Mouse (Mus musculus): ENCODE measurements around the gene Bloc1s4. TPM values are rescaled to one million over a fixed set of nuclear protein-coding genes. Genes with fewer than 3 reads are reported as not detected.

Gene Bloc1s4
- polyA plus RNA-seq, 1 experiment, result 18.7 TPM

- no peak overlapping the region for H3K4me3 ChIP-seq (ENCODE audit: insufficient read depth, poor library complexity, severe bottlenecking)
- H3ac ChIP-seq (ENCODE audit: control insufficient read depth, insufficient read length, low read depth), result no peak overlapping the region
- no peaks in the 10 kb centered on the region for H3K79me3 ChIP-seq (ENCODE audit: low read depth)
- TF ChIP-seq USF1 (IDR thresholded peaks at IDR 0.05; ENCODE audit: low read depth) (no peak), FOSL1 (IDR thresholded peaks at IDR 0.05; ENCODE audit: insufficient read depth, low read length, poor library complexity, severe bottlenecking) (no peak), MAX (IDR thresholded peaks at IDR 0.05) (no peak), CEBPB (IDR thresholded peaks at IDR 0.05; ENCODE audit: low read depth) (no peak), MYOD1 (IDR thresholded peaks at IDR 0.05; ENCODE audit: control insufficient read depth, insufficient read length, low read depth) (no peak), MYOG (IDR thresholded peaks at IDR 0.05; ENCODE audit: control insufficient read depth, extremely low read depth, insufficient read length) (no peak), CTCF (IDR thresholded peaks at IDR 0.05; ENCODE audit: control insufficient read depth, insufficient read depth, insufficient read length) (no peak)
- no peaks in the 10 kb centered on the region for H3K79me2 ChIP-seq (ENCODE audit: control insufficient read depth, insufficient read depth)
- peaks cover 13% of the 10 kb centered on the region for H3K27me3 ChIP-seq (ENCODE audit: control insufficient read depth, insufficient read depth, insufficient read length)
- H3K36me3 ChIP-seq (ENCODE audit: control insufficient read depth, insufficient read depth), result no peaks in the 10 kb centered on the region
Measured at GRCm38 (mm10) chr5:36769603-36770002, 21.2 kb upstream of the Bloc1s4 start.

- Histone ChIP-seq H3ac (ENCODE audit: control insufficient read depth, insufficient read length, low read depth) (no peak overlapping the region), H3K36me3 (ENCODE audit: control insufficient read depth, insufficient read depth) (no peaks in the 10 kb centered on the region), H3K79me3 (ENCODE audit: low read depth) (no peaks in the 10 kb centered on the region), H3K27me3 (ENCODE audit: control insufficient read depth, insufficient read depth, insufficient read length) (peaks cover 13% of the 10 kb centered on the region), H3K79me2 (ENCODE audit: control insufficient read depth, insufficient read depth) (no peaks in the 10 kb centered on the region), H3K4me3 (ENCODE audit: insufficient read depth, poor library complexity, severe bottlenecking) (no peak overlapping the region)
- TF ChIP-seq MYOG (IDR thresholded peaks at IDR 0.05; ENCODE audit: control insufficient read depth, extremely low read depth, insufficient read length) (no peak), CEBPB (IDR thresholded peaks at IDR 0.05; ENCODE audit: low read depth) (no peak), USF1 (IDR thresholded peaks at IDR 0.05; ENCODE audit: low read depth) (no peak), FOSL1 (IDR thresholded peaks at IDR 0.05; ENCODE audit: insufficient read depth, low read length, poor library complexity, severe bottlenecking) (no peak), MYOD1 (IDR thresholded peaks at IDR 0.05; ENCODE audit: control insufficient read depth, insufficient read length, low read depth) (no peak), MAX (IDR thresholded peaks at IDR 0.05) (no peak), CTCF (IDR thresholded peaks at IDR 0.05; ENCODE audit: control insufficient read depth, insufficient read depth, insufficient read length) (no peak)
Measured at GRCm38 (mm10) chr5:36766958-36767703, 18.7 kb upstream of the Bloc1s4 start.

- Histone ChIP-seq H3K79me2 (ENCODE audit: control insufficient read depth, insufficient read depth) (no peaks in the 10 kb centered on the region), H3K36me3 (ENCODE audit: control insufficient read depth, insufficient read depth) (no peaks in the 10 kb centered on the region), H3K79me3 (ENCODE audit: low read depth) (no peaks in the 10 kb centered on the region), H3K27me3 (ENCODE audit: control insufficient read depth, insufficient read depth, insufficient read length) (peaks cover 3% of the 10 kb centered on the region), H3K4me3 (ENCODE audit: insufficient read depth, poor library complexity, severe bottlenecking) (no peak overlapping the region), H3ac (ENCODE audit: control insufficient read depth, insufficient read length, low read depth) (no peak overlapping the region)
- no peak for TF ChIP-seq USF1 (IDR thresholded peaks at IDR 0.05; ENCODE audit: low read depth)
- no peak for TF ChIP-seq CTCF (IDR thresholded peaks at IDR 0.05; ENCODE audit: control insufficient read depth, insufficient read depth, insufficient read length)
- no peak for TF ChIP-seq CEBPB (IDR thresholded peaks at IDR 0.05; ENCODE audit: low read depth)
- no peak for TF ChIP-seq FOSL1 (IDR thresholded peaks at IDR 0.05; ENCODE audit: insufficient read depth, low read length, poor library complexity, severe bottlenecking)
- TF ChIP-seq MYOG (IDR thresholded peaks at IDR 0.05; ENCODE audit: control insufficient read depth, extremely low read depth, insufficient read length), result no peak
- no peak for TF ChIP-seq MAX (IDR thresholded peaks at IDR 0.05)
- no peak for TF ChIP-seq MYOD1 (IDR thresholded peaks at IDR 0.05; ENCODE audit: control insufficient read depth, insufficient read length, low read depth)
Measured at GRCm38 (mm10) chr5:36759848-36760247, 11.4 kb upstream of the Bloc1s4 start.

GRCm38 (mm10) chr5:36757033-36757432 lies 8.6 kb upstream of the Bloc1s4 start:
- Histone ChIP-seq H3K79me3 (ENCODE audit: low read depth) (no peaks in the 10 kb centered on the region), H3K36me3 (ENCODE audit: control insufficient read depth, insufficient read depth) (no peaks in the 10 kb centered on the region), H3K79me2 (ENCODE audit: control insufficient read depth, insufficient read depth) (no peaks in the 10 kb centered on the region), H3K27me3 (ENCODE audit: control insufficient read depth, insufficient read depth, insufficient read length) (peaks cover 3% of the 10 kb centered on the region), H3K4me3 (ENCODE audit: insufficient read depth, poor library complexity, severe bottlenecking) (no peak overlapping the region), H3ac (ENCODE audit: control insufficient read depth, insufficient read length, low read depth) (no peak overlapping the region)
- TF ChIP-seq FOSL1 (IDR thresholded peaks at IDR 0.05; ENCODE audit: insufficient read depth, low read length, poor library complexity, severe bottlenecking) (no peak), MYOD1 (IDR thresholded peaks at IDR 0.05; ENCODE audit: control insufficient read depth, insufficient read length, low read depth) (no peak), CEBPB (IDR thresholded peaks at IDR 0.05; ENCODE audit: low read depth) (no peak), CTCF (IDR thresholded peaks at IDR 0.05; ENCODE audit: control insufficient read depth, insufficient read depth, insufficient read length) (no peak), USF1 (IDR thresholded peaks at IDR 0.05; ENCODE audit: low read depth) (no peak), MAX (IDR thresholded peaks at IDR 0.05) (no peak), MYOG (IDR thresholded peaks at IDR 0.05; ENCODE audit: control insufficient read depth, extremely low read depth, insufficient read length) (no peak)

GRCm38 (mm10) chr5:36750119-36751078 lies 1.9 kb upstream of the Bloc1s4 start:
- no peaks in the 10 kb centered on the region for H3K27me3 ChIP-seq (ENCODE audit: control insufficient read depth, insufficient read depth, insufficient read length)
- H3K79me3 ChIP-seq (ENCODE audit: low read depth), result peaks cover 7% of the 10 kb centered on the region
- TF ChIP-seq USF1 (IDR thresholded peaks at IDR 0.05; ENCODE audit: low read depth) (no peak), MYOD1 (IDR thresholded peaks at IDR 0.05; ENCODE audit: control insufficient read depth, insufficient read length, low read depth) (no peak), FOSL1 (IDR thresholded peaks at IDR 0.05; ENCODE audit: insufficient read depth, low read length, poor library complexity, severe bottlenecking) (no peak), MYOG (IDR thresholded peaks at IDR 0.05; ENCODE audit: control insufficient read depth, extremely low read depth, insufficient read length) (no peak), CEBPB (IDR thresholded peaks at IDR 0.05; ENCODE audit: low read depth) (no peak), CTCF (IDR thresholded peaks at IDR 0.05; ENCODE audit: control insufficient read depth, insufficient read depth, insufficient read length) (no peak), MAX (IDR thresholded peaks at IDR 0.05) (no peak)
- peaks cover 25% of the 10 kb centered on the region for H3K79me2 ChIP-seq (ENCODE audit: control insufficient read depth, insufficient read depth)
- no peaks in the 10 kb centered on the region for H3K36me3 ChIP-seq (ENCODE audit: control insufficient read depth, insufficient read depth)
- no peak overlapping the region for H3ac ChIP-seq (ENCODE audit: control insufficient read depth, insufficient read length, low read depth)
- no peak overlapping the region for H3K4me3 ChIP-seq (ENCODE audit: insufficient read depth, poor library complexity, severe bottlenecking)
